Mouse (Mus musculus) heart, postnatal 36 days (tissue): ENCODE results near the gene Nectin1. TPM values are rescaled to one million over a fixed set of nuclear protein-coding genes. Genes with fewer than 3 reads are reported as not detected.

ENCODE experiments used
- DNase-seq, 2 experiments: peaks; one replicate each; pipeline ENCODE4 v3.0.0; 2021 to 2022
- intact Hi-C: fragments of 180-260 bp; cut with DNase I; formaldehyde crosslinking; loops from one replicate; pipeline ENCODE4 v1.15.1; 2025
- total RNA-seq, 2 experiments: library from RNA; stranded (reverse); gene quantifications; 2 replicates each; pipeline ENCODE4 v1.2.3; 2021

Nectin1 gene
- 1 to 10 TPM; 2.6 to 3.1 TPM for total RNA-seq

GRCm38 (mm10) chr9:43743647-43744137 lies at the start of gene Nectin1:
Gene Nectin1 (plus strand): TSS chr9:43743984.
- DNase-seq: peak; percentile 85 to 91
- intact Hi-C loops: loop anchor here (1.0 to 5.0 kb wide), 4 partner anchors 59 to 229 kb away; no protein-coding TSS in a partner anchor

- peak; percentile 47 to 56 for DNase-seq
- intact Hi-C loops: no loop called here
Measured at GRCm38 (mm10) chr9:43698080-43698712, 45.6 kb upstream of the Nectin1 start.

- no peak for DNase-seq
- intact Hi-C loops: no loop called here
Measured at GRCm38 (mm10) chr9:43698841-43699240, 44.9 kb upstream of the Nectin1 start.

GRCm38 (mm10) chr9:43699417-43700225 lies 44.2 kb upstream of the Nectin1 start:
- no peak for DNase-seq
- intact Hi-C loops: no loop called here

GRCm38 (mm10) chr9:43700226-43700579 lies 43.6 kb upstream of the Nectin1 start:
- DNase-seq: no peak
- intact Hi-C loops: no loop called here

- no peak for DNase-seq
- intact Hi-C loops: no loop called here
Measured at GRCm38 (mm10) chr9:43701748-43702147, 42.0 kb upstream of the Nectin1 start.

GRCm38 (mm10) chr9:43707571-43707970 lies 36.2 kb upstream of the Nectin1 start:
- intact Hi-C loops: no loop called here
- no peak for DNase-seq

GRCm38 (mm10) chr9:43708715-43709114 lies 35.1 kb upstream of the Nectin1 start:
- intact Hi-C loops: no loop called here
- no peak for DNase-seq

- DNase-seq: no peak
- intact Hi-C loops: no loop called here
Measured at GRCm38 (mm10) chr9:43713432-43713831, 30.4 kb upstream of the Nectin1 start.

- intact Hi-C loops: no loop called here
- peak; percentile 43 to 67 for DNase-seq
Measured at GRCm38 (mm10) chr9:43719407-43719839, 24.4 kb upstream of the Nectin1 start.

GRCm38 (mm10) chr9:43720046-43720445 lies 23.7 kb upstream of the Nectin1 start:
- intact Hi-C loops: no loop called here
- DNase-seq: no peak

GRCm38 (mm10) chr9:43724093-43724492 lies 19.7 kb upstream of the Nectin1 start:
- intact Hi-C loops: no loop called here

GRCm38 (mm10) chr9:43729450-43730266 lies 14.1 kb upstream of the Nectin1 start:
- DNase-seq: no peak
- intact Hi-C loops: loop anchor here (2.0 kb wide), 1 partner anchor 27 kb away; no protein-coding TSS in a partner anchor

More at GRCm38 (mm10) chr9:43724093-43724492, 19.7 kb upstream of the Nectin1 start:
- no peak for DNase-seq

- intact Hi-C loops: loop anchor here (2.0 kb wide), 1 partner anchor 26 kb away; no protein-coding TSS in a partner anchor
- DNase-seq: peak; percentile 59 to 66
Measured at GRCm38 (mm10) chr9:43730284-43731027, 13.3 kb upstream of the Nectin1 start.

- DNase-seq: no peak
- intact Hi-C loops: loop anchor here (2.0 kb wide), 1 partner anchor 25 kb away; no protein-coding TSS in a partner anchor
Measured at GRCm38 (mm10) chr9:43731880-43732279, 11.9 kb upstream of the Nectin1 start.

GRCm38 (mm10) chr9:43732671-43733070 lies 11.1 kb upstream of the Nectin1 start:
- intact Hi-C loops: no loop called here
- no peak for DNase-seq

- no peak for DNase-seq
- intact Hi-C loops: no loop called here
Measured at GRCm38 (mm10) chr9:43734952-43735351, 8.8 kb upstream of the Nectin1 start.

GRCm38 (mm10) chr9:43736046-43736730 lies 7.6 kb upstream of the Nectin1 start:
- DNase-seq: no peak
- intact Hi-C loops: no loop called here

GRCm38 (mm10) chr9:43737331-43737730 lies 6.5 kb upstream of the Nectin1 start:
- DNase-seq: peak in 1 of 2 experiments; percentile 31
- intact Hi-C loops: no loop called here
